Mouse (Mus musculus): ENCODE data around the gene Rnf220.

DNA sequence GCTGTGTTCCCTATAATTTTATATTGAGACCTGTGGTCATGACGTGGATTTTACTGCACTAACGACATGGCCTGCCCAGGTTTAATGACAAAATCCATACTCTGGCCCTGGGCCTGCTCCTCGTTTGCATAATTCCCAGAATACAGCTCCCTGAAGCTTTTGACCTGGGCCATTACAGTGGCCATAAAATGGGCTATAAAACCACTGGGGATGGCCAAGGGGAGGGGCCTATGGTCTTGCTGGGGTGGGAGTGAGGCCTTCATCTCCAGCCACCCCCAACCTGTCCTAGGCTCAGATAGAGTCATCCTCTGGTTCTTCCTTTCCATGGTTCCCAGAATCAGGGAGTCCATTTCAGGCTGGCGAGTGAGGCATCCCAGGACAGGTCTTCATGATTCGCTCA, 185.0 kb downstream of the Rnf220 start:
- TF ChIP-seq GATA1 (IDR thresholded peaks at IDR 0.05; ENCODE audit: borderline replicate concordance, low read length) (no peak), FLI1 (IDR thresholded peaks at IDR 0.05; ENCODE audit: low read length) (no peak)

All from megakaryocyte, embryonic 14.5 days (primary cell).